13 mouse cellular contexts compared by ENCODE assay signal in the genomic region with DNA sequence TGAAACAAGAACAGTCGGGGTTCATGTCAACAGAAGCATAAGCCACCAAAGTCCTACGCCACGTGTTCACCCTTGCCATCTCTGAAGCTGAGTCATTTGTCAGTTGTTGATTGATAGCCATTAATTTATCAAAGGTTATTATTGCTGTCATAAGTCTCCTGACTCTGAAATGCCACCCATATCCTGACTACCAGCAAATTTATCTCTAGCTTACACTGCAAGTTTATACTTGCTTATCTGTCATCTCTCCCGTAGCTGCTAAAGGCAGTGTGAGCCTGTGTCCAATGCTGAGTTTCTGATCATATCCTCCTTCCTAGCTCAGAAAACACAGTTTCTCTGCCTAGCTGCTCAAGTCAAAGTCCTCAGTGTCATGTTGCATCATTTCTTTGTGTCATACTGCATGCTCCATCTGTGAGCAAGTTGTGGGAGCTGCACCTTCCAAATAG. TPM values are rescaled to one million over a fixed set of nuclear protein-coding genes. Genes with fewer than 3 reads are reported as not detected.
DNase-seq lines count a peak whose midpoint lies in the region; TF ChIP-seq lines count a peak whose summit lies in the region.
"Had no signal": no experiment of that assay in that cellular context is flagged by ENCODE, and none has a peak within 500 bp of the region (broad histone marks: within the 10 kb centered on the region; RNA-seq: fewer than 3 reads in every experiment).

No protein-coding gene starts in this region.

- DNase-seq in MEL (ENCODE audit: low read depth, low spot score), result peak; percentile 87
- DNase-seq in c-Kit-positive CD71-positive TER-119-positive erythroid progenitor cells, embryonic 14.5 days (ENCODE audit: low spot score), result peak; percentile 73
- peak; percentile 97 for DNase-seq in liver, adult 2 months (ENCODE audit: extremely low read depth, low read depth, low spot score)
- no peak for DNase-seq in kidney, postnatal 25 days
- DNase-seq in Muller cell, postnatal 12 days (ENCODE audit: inconsistent ontology term), result no peak
- no peak for DNase-seq in left cerebral cortex, postnatal 25 days (ENCODE audit: low spot score in 2 of 2)
- DNase-seq: adrenal gland, postnatal 10 days; cerebellum, adult 2 months; gastrocnemius, postnatal 14 days had no signal

- no peaks in the 10 kb centered on the region for H3K27me3 ChIP-seq in MEL (ENCODE audit: control insufficient read depth in 1 of 2, insufficient read depth in 2 of 2, low read length in 2 of 2)
- H3K27me3 ChIP-seq in liver, adult 2 months (ENCODE audit: control insufficient read depth, insufficient read depth, low read length), result no peaks in the 10 kb centered on the region
- no peaks in the 10 kb centered on the region for H3K27me3 ChIP-seq in small intestine, adult 2 months (ENCODE audit: control insufficient read depth, insufficient read depth, low read length)
- H3K27me3 ChIP-seq: forebrain, embryonic 13.5 days; heart, embryonic 15.5 days; hindbrain, embryonic 15.5 days had no signal

- H3K9ac ChIP-seq in MEL (ENCODE audit: control insufficient read depth, low read depth, low read length, poor library complexity, severe bottlenecking), result peak overlapping the region; percentile 24
- H3K9ac ChIP-seq in liver, adult 2 months (ENCODE audit: low read depth, low read length), result no peak overlapping the region; the same call in 1 of the 2 replicates
- H3K9ac ChIP-seq: forebrain, embryonic 13.5 days; heart, embryonic 15.5 days; hindbrain, embryonic 15.5 days had no signal

- H3K79me2 ChIP-seq in MEL (ENCODE audit: control insufficient read depth, insufficient read depth, low read length, poor library complexity), result peaks cover 8% of the 10 kb centered on the region
- H3K79me2 ChIP-seq in liver, adult 2 months (ENCODE audit: control insufficient read depth, insufficient read depth, low read length), result peaks cover 21% of the 10 kb centered on the region; the same call in 1 of the 2 replicates

- no peak for TF ChIP-seq CTCF in MEL (IDR thresholded peaks at IDR 0.05 in 2 of 3, conservative IDR thresholded peaks at IDR 0.05 in 1 of 3; ENCODE audit: control insufficient read depth in 1 of 3, insufficient read depth in 1 of 3, low read depth in 2 of 3, low read length in 3 of 3, poor library complexity in 1 of 3, severe bottlenecking in 1 of 3)
- TF ChIP-seq CTCF in liver, adult 2 months (IDR thresholded peaks at IDR 0.05; ENCODE audit: low read depth, low read length), result no peak
- no peak for TF ChIP-seq CTCF in small intestine, adult 2 months (IDR thresholded peaks at IDR 0.05; ENCODE audit: extremely low read depth, insufficient read length, insufficient replicate concordance, low read depth, low read length)

- peak overlapping the region; percentile 83 for H3K27ac ChIP-seq in MEL (ENCODE audit: control insufficient read depth, low read depth, low read length)
- peak overlapping the region; percentile 91 for H3K27ac ChIP-seq in liver, adult 2 months (replicated peaks; ENCODE audit: insufficient read depth, low read depth, low read length)
- peak overlapping the region; percentile 14; the same call in 1 of the 2 replicates for H3K27ac ChIP-seq in small intestine, adult 2 months (ENCODE audit: insufficient read depth, low read depth, low read length)
- H3K27ac ChIP-seq: forebrain, embryonic 13.5 days; heart, embryonic 15.5 days; hindbrain, embryonic 15.5 days had no signal

- H3K36me3 ChIP-seq in MEL (ENCODE audit: control insufficient read depth in 1 of 2, insufficient read depth in 2 of 2, low read length in 2 of 2), result peaks cover 13 to 41% of the 10 kb centered on the region in 2 experiments
- H3K36me3 ChIP-seq in liver, adult 2 months (ENCODE audit: control insufficient read depth, insufficient read depth, low read length), result 0 out of 2 replicates have a peak, but pooled peaks cover 3% of the 10 kb centered on the region
- H3K36me3 ChIP-seq in small intestine, adult 2 months (ENCODE audit: control insufficient read depth, insufficient read depth, low read length), result peaks cover 5% of the 10 kb centered on the region

- TF ChIP-seq RAD21 in MEL (IDR thresholded peaks at IDR 0.05; ENCODE audit: low read depth, low read length), result no peak

- peaks cover 20 to 36% of the 10 kb centered on the region in 2 experiments for H3K4me1 ChIP-seq in MEL (ENCODE audit: control insufficient read depth in 1 of 2, insufficient read depth in 2 of 2, low read length in 2 of 2)
- peaks cover 18% of the 10 kb centered on the region for H3K4me1 ChIP-seq in liver, adult 2 months (ENCODE audit: control insufficient read depth, insufficient read depth, low read length)
- H3K4me1 ChIP-seq in small intestine, adult 2 months (ENCODE audit: control insufficient read depth, insufficient read depth, insufficient read length, low read length), result peaks cover 5% of the 10 kb centered on the region; the same call in 1 of the 2 replicates
- H3K4me1 ChIP-seq: forebrain, embryonic 13.5 days; heart, embryonic 15.5 days; hindbrain, embryonic 15.5 days had no signal

- no peaks in the 10 kb centered on the region for H3K9me3 ChIP-seq in MEL (replicated peaks; ENCODE audit: insufficient read depth, low read length)
- H3K9me3 ChIP-seq: forebrain, embryonic 13.5 days; heart, embryonic 15.5 days; hindbrain, embryonic 15.5 days had no signal

- intact Hi-C loops in left cerebral cortex, postnatal 25 days (cut with DNase I), result no loop called here

- TF ChIP-seq EP300 in MEL (IDR thresholded peaks at IDR 0.05; ENCODE audit: low read depth in 1 of 2, low read length in 2 of 2), result peak; percentile 81 to 87

- no peak overlapping the region for H3K4me3 ChIP-seq in MEL (ENCODE audit: control insufficient read depth in 1 of 2, insufficient read depth in 1 of 2, low read depth in 2 of 2, low read length in 2 of 2)
- H3K4me3 ChIP-seq in liver, adult 2 months (ENCODE audit: insufficient read depth, low read depth, low read length), result no peak overlapping the region
- no peak overlapping the region for H3K4me3 ChIP-seq in small intestine, adult 2 months (ENCODE audit: low read depth, low read length)
- H3K4me3 ChIP-seq: forebrain, embryonic 13.5 days; heart, embryonic 15.5 days; hindbrain, embryonic 15.5 days had no signal

- 17% methylated on average over 4 of the region's 4 CpGs for WGBS in liver, adult 2 months
- WGBS in small intestine, adult 2 months, result 34% methylated on average over 4 of the region's 4 CpGs

- no peak for TF ChIP-seq POLR2A in MEL (IDR thresholded peaks at IDR 0.05; ENCODE audit: control insufficient read depth in 1 of 2, insufficient read depth in 1 of 2, low read depth in 1 of 2, low read length in 2 of 2, poor library complexity in 1 of 2)
- no peak for TF ChIP-seq POLR2A in liver, adult 2 months (IDR thresholded peaks at IDR 0.05; ENCODE audit: extremely low read depth, insufficient read depth, low read length)
- no peak for TF ChIP-seq POLR2A in small intestine, adult 2 months (IDR thresholded peaks at IDR 0.05; ENCODE audit: low read depth, low read length)

TF ChIP-seq in MEL, 35 proteins besides CTCF, POLR2A, EP300 and RAD21 (continues in another document):
- TF ChIP-seq MAFK (IDR thresholded peaks at IDR 0.05; ENCODE audit: borderline replicate concordance, low read depth, low read length) (peak; percentile 77), MYC (IDR thresholded peaks at IDR 0.05; ENCODE audit: low read depth, low read length) (peak; percentile 91), TCF12 (IDR thresholded peaks at IDR 0.05; ENCODE audit: low read depth, low read length) (peak; percentile 86), KAT2A (conservative IDR thresholded peaks at IDR 0.05; ENCODE audit: low read depth, low read length) (0 out of 2 replicates have a peak, but pooled peaks have one; percentile 46), RCOR1 (IDR thresholded peaks at IDR 0.05; ENCODE audit: low read depth, low read length) (peak; percentile 60), ETS1 (IDR thresholded peaks at IDR 0.05; ENCODE audit: low read depth, low read length) (peak; percentile 91), MAX (IDR thresholded peaks at IDR 0.05; ENCODE audit: low read length) (peak; percentile 96), MXI1 (IDR thresholded peaks at IDR 0.05; ENCODE audit: low read depth, low read length) (peak; percentile 96), GATA1 (IDR thresholded peaks at IDR 0.05; ENCODE audit: low read depth, low read length) (peak; percentile 94), USF2 (IDR thresholded peaks at IDR 0.05; ENCODE audit: borderline replicate concordance in 1 of 2, insufficient read depth in 1 of 2, low read depth in 1 of 2, low read length in 2 of 2) (no peak)

RNA-seq across cellular contexts. Expression of a gene that starts 28.0 kb away (rescaled TPM):
- total RNA-seq in MEL (2012; rRNA removed), result 37.8 and 44.4 TPM in 2 replicates
- polyA plus RNA-seq in MEL (2012; ENCODE audit: insufficient read depth in 1 of 2, insufficient read length in 2 of 2, low read depth in 1 of 2, low replicate concordance in 2 of 2, missing spikeins in 1 of 2), result 100 to 1,000 TPM in 1 of 2 experiments, 10 to 100 TPM in 1; 54.2 to 107 TPM
- total RNA-seq in liver, adult 2 months (2014; rRNA removed), result 13.6 and 21.1 TPM in 2 replicates
- 17.6 and 18.6 TPM in 2 replicates for polyA plus RNA-seq in liver, adult 2 months (2012; rRNA removed)
- polyA plus RNA-seq in small intestine, adult 2 months (2012; rRNA removed), result 11.9 and 13.9 TPM in 2 replicates
- 10 to 100 TPM; 11.4 to 11.5 TPM for total RNA-seq in left cerebral cortex, postnatal 25 days (2021)

RNA-seq across cellular contexts. Expression of a gene that starts 33.1 kb away (rescaled TPM):
- total RNA-seq in MEL (2012; rRNA removed), result 22.9 and 24.2 TPM in 2 replicates
- polyA plus RNA-seq in MEL (2012; ENCODE audit: insufficient read depth in 1 of 2, insufficient read length in 2 of 2, low read depth in 1 of 2, low replicate concordance in 2 of 2, missing spikeins in 1 of 2), result 10 to 100 TPM in 1 of 2 experiments, not detected in 1; 42.4 TPM
- 20.3 and 24.3 TPM in 2 replicates for total RNA-seq in liver, adult 2 months (2014; rRNA removed)
- 14.4 and 14.6 TPM in 2 replicates for polyA plus RNA-seq in liver, adult 2 months (2012; rRNA removed)
- polyA plus RNA-seq in small intestine, adult 2 months (2012; rRNA removed), result 8.8 and 11.4 TPM in 2 replicates
- 10 to 100 TPM; 44.6 to 46.3 TPM for total RNA-seq in left cerebral cortex, postnatal 25 days (2021)

RNA-seq across cellular contexts. Expression of a gene that starts 54.2 kb away (rescaled TPM):
- 15.8 and 17.3 TPM in 2 replicates for total RNA-seq in MEL (2012; rRNA removed)
- 10 to 100 TPM in 1 of 2 experiments, not detected in 1; 26.7 TPM for polyA plus RNA-seq in MEL (2012; ENCODE audit: insufficient read depth in 1 of 2, insufficient read length in 2 of 2, low read depth in 1 of 2, low replicate concordance in 2 of 2, missing spikeins in 1 of 2)
- total RNA-seq in liver, adult 2 months (2014; rRNA removed), result 683 and 898 TPM in 2 replicates
- polyA plus RNA-seq in liver, adult 2 months (2012; rRNA removed), result 622 and 696 TPM in 2 replicates
- 35.9 and 54.6 TPM in 2 replicates for polyA plus RNA-seq in small intestine, adult 2 months (2012; rRNA removed)
- 10 to 100 TPM; 18.8 to 19.0 TPM for total RNA-seq in left cerebral cortex, postnatal 25 days (2021)

RNA-seq across cellular contexts. Expression of a gene that starts 54.2 kb away (rescaled TPM):
- 60.9 and 69.6 TPM in 2 replicates for total RNA-seq in MEL (2012; rRNA removed)
- polyA plus RNA-seq in MEL (2012; ENCODE audit: insufficient read depth in 1 of 2, insufficient read length in 2 of 2, low read depth in 1 of 2, low replicate concordance in 2 of 2, missing spikeins in 1 of 2), result 10 to 100 TPM in 1 of 2 experiments, not detected in 1; 56.2 TPM
- total RNA-seq in liver, adult 2 months (2014; rRNA removed), result 27.8 and 33.6 TPM in 2 replicates
- polyA plus RNA-seq in liver, adult 2 months (2012; rRNA removed), result 11.8 and 14.7 TPM in 2 replicates
- polyA plus RNA-seq in small intestine, adult 2 months (2012; rRNA removed), result 6.6 and 9.7 TPM in 2 replicates
- 10 to 100 TPM; 29.7 to 30.7 TPM for total RNA-seq in left cerebral cortex, postnatal 25 days (2021)

Comparison
In these comparisons a context has a peak if more than half of its experiments do, and no peak if none do; other contexts are left out.
1. DNase-seq: peak in MEL (single experiment), c-Kit-positive CD71-positive TER-119-positive erythroid progenitor cells, embryonic 14.5 days (single experiment) and liver, adult 2 months (single experiment); none in kidney, postnatal 25 days (0 of 2), Muller cell, postnatal 12 days (single experiment) and left cerebral cortex, postnatal 25 days (0 of 2).
2. H3K27ac ChIP-seq: peak in every context shown above with its lines; median percentile 91 in liver, adult 2 months; 83 in MEL; 14 in small intestine, adult 2 months.
3. RNA of a gene that starts 54.2 kb away (total RNA-seq): 683 to 898 TPM in liver, adult 2 months; 18.8 to 19.0 TPM in left cerebral cortex, postnatal 25 days and 15.8 to 17.3 TPM in MEL; every median in the first group is over 10 times any median in the second.